Mouse (Mus musculus) liver, embryonic 15.5 days (tissue): Measurements from ENCODE around the gene Emb. TPM values are rescaled to one million over a fixed set of nuclear protein-coding genes. Genes with fewer than 3 reads are reported as not detected.

Experiments used
- ATAC-seq: fragments of 200-750 bp; cut with Nextera tagmentation; 2 replicates; pipeline ENCODE4 v1.8.0; 2017; ENCODE audit warnings: moderate number of reproducible peaks, mild to moderate bottlenecking, moderate library complexity; ENCODE audit not compliant: insufficient read depth
- H3K27ac ChIP-seq: fragments of 300-500 bp; sonication (generic); replicated peaks from 2 replicates; pipeline ENCODE4 v1.5.1; 2015; ENCODE audit warnings: mild to moderate bottlenecking, inconsistent platforms
- H3K27me3 ChIP-seq: fragments of 300-500 bp; sonication (generic); 2 replicates; pipeline ENCODE4 v1.6.1; 2015; ENCODE audit warnings: mild to moderate bottlenecking, inconsistent platforms
- H3K36me3 ChIP-seq: fragments of 300-500 bp; sonication (generic); replicated peaks from 2 replicates; pipeline ENCODE4 v1.6.1; 2015; ENCODE audit warnings: moderate library complexity, mild to moderate bottlenecking, inconsistent platforms
- H3K4me1 ChIP-seq: fragments of 300-500 bp; sonication (generic); replicated peaks from 2 replicates; pipeline ENCODE4 v1.6.1; 2015; ENCODE audit warnings: inconsistent platforms
- H3K4me2 ChIP-seq: fragments of 300-500 bp; sonication (generic); 2 replicates; pipeline ENCODE4 v1.6.1; 2015; ENCODE audit warnings: moderate library complexity, mild to moderate bottlenecking, inconsistent platforms
- H3K4me3 ChIP-seq: fragments of 300-500 bp; sonication (generic); replicated peaks from 2 replicates; pipeline ENCODE4 v1.5.1; 2015; ENCODE audit warnings: mild to moderate bottlenecking, inconsistent platforms
- H3K9ac ChIP-seq: fragments of 300-500 bp; sonication (generic); 2 replicates; pipeline ENCODE4 v1.6.1; 2015; ENCODE audit warnings: moderate library complexity, mild to moderate bottlenecking, inconsistent platforms
- H3K9me3 ChIP-seq: fragments of 300-500 bp; sonication (generic); replicated peaks from 2 replicates; pipeline ENCODE4 v1.6.1; 2016; ENCODE audit warnings: inconsistent platforms
- WGBS: fragments of 180-500 bp; shearing (Covaris S2); methylation state at CpG from one replicate; pipeline ENCODE4 v1.1.7; 2015; ENCODE audit warnings: mixed read lengths; ENCODE audit not compliant: insufficient replicate concordance; 5-methylcytosine and 5-hydroxymethylcytosine counted together
- polyA plus RNA-seq: library from polyadenylated mRNA; unstranded; fragments of >200 nt; fragmentation: Nextera tagmentation; extraction: Ambion mirVana; gene quantifications from 2 replicates; pipeline ENCODE4 v1.2.1, GENCODE M21; 2015

Gene Emb
- polyA plus RNA-seq, 1 experiment from 2014 or later = 20.4 TPM

DNA sequence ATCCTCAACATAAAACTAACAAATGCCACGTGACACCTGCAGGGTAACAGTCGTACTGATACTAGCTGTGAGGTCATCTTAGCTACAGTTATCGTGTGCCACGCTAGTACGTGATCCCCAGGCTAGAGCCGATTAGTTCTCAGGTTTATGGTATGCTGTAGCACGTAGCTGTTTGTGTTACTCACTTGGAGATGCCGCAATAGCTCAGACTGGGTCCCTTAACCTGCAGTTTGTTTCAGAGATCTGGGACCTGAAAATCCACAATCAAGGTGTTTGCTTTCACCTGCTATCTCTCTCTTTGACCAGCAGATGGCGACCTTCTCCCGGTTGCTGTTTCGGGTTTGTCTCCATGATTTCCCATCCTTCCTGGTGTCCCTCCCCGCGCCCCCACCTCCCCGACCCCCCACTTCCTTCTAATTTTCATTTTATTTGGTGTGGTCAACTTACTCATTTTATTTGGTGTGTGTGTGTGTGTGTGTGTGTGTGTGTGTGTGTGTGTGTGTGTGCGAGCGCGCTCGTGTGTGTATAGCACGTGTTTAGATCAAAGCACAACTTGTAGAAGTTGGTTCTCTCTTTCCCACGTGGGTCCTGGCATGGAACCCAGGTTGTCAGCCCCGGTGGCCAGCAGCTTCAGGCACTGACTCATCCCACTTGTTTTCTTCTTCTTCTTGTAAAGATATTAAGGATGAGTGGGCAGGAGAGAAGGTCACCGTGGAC, 5.4 kb upstream of the Emb start:
- no peaks in the 10 kb centered on the region for H3K4me1 ChIP-seq
- no peak overlapping the region for H3K27ac ChIP-seq
- WGBS = 41% methylated on average over 22 of the region's 22 CpGs
- H3K4me2 ChIP-seq = no peak overlapping the region
- no peaks in the 10 kb centered on the region for H3K36me3 ChIP-seq
- H3K4me3 ChIP-seq = no peak overlapping the region
- no peak for ATAC-seq
- no peaks in the 10 kb centered on the region for H3K9me3 ChIP-seq
- no peaks in the 10 kb centered on the region for H3K27me3 ChIP-seq
- no peak overlapping the region for H3K9ac ChIP-seq

DNA sequence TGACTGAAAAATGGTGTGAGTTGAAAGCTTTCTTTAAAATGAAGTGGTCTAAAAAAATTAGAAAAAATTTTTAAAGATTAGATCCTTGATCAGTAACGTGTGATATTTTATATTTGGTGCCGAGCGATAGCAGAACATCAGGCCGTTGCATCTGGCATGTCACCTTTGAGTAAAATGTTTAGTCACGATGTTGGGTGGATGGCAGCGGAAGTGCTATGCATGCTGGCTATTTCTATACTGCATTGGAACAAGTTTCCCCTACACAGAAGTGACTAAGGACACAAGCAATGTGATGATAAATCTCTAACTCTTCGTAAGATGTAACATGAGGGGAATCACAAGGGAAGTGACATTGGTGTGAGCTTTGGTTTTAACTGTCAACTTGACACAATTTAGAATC, 3.7 kb upstream of the Emb start:
- no peaks in the 10 kb centered on the region for H3K27me3 ChIP-seq
- ATAC-seq = no peak
- no peaks in the 10 kb centered on the region for H3K9me3 ChIP-seq
- no peak overlapping the region for H3K4me3 ChIP-seq
- H3K4me2 ChIP-seq = no peak overlapping the region
- no peak overlapping the region for H3K27ac ChIP-seq
- no peak overlapping the region for H3K9ac ChIP-seq
- WGBS = 68% methylated on average over 7 of the region's 7 CpGs
- no peaks in the 10 kb centered on the region for H3K4me1 ChIP-seq
- no peaks in the 10 kb centered on the region for H3K36me3 ChIP-seq

DNA sequence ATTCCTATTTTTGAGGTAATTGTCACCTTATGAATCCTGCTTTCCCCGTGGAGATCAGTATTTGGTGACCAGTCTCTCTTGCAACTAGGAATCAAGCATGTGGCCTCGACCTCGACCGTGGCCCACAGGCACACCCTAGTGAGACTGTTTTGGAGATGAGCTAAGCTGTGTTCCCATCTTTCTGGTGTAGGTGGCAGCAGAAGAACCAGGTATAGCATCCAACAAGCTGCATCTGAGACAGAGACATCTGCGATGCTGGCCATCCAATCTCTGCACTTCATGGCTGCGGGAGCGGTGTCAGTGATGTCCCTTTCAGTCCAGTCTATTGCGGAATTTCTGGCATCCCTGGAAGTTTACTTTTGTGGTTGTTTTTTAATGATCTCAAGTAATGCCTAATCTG, 2.3 kb upstream of the Emb start:
- 67% methylated on average over 8 of the region's 8 CpGs for WGBS
- ATAC-seq = no peak

DNA sequence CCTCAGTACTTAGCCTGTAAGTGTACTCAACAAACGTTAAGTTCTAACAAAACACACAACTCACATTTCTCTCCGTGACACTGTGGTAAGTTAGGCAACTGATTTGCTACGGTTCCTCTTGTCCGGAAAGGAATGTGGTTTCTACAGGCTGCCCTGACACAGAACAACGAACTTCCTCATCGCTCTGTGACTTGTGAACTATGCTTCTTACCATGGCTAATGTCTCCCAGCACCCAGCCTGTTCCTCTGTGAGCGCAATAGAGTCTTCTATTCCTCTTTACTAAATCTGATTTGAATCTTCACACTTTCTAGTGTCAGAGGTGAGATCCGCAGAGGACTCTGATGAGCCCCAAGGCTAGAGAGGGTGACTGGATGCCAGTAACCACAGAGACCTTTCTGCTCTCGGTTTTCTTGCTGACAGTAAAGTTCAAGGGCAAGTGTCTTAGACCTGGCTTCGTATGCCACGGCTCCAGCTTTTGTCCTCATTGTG, 3.1 kb downstream of the Emb start:
- Histone ChIP-seq H3K4me1 (no peaks in the 10 kb centered on the region), H3K36me3 (no peaks in the 10 kb centered on the region), H3K4me3 (no peak overlapping the region), H3K9me3 (no peaks in the 10 kb centered on the region), H3K27me3 (no peaks in the 10 kb centered on the region), H3K27ac (no peak overlapping the region), H3K4me2 (no peak overlapping the region; the same call in 1 of the 2 replicates), H3K9ac (no peak overlapping the region)
- ATAC-seq = peak; percentile 25; the same call in 1 of the 2 replicates
- 10% methylated on average over 11 of the region's 11 CpGs for WGBS

More for the DNA sequence above, 2.3 kb upstream of the Emb start:
- Histone ChIP-seq H3K9ac (no peak overlapping the region), H3K9me3 (no peaks in the 10 kb centered on the region), H3K4me1 (no peaks in the 10 kb centered on the region), H3K27ac (no peak overlapping the region), H3K4me3 (no peak overlapping the region), H3K36me3 (no peaks in the 10 kb centered on the region), H3K27me3 (no peaks in the 10 kb centered on the region), H3K4me2 (no peak overlapping the region)

DNA sequence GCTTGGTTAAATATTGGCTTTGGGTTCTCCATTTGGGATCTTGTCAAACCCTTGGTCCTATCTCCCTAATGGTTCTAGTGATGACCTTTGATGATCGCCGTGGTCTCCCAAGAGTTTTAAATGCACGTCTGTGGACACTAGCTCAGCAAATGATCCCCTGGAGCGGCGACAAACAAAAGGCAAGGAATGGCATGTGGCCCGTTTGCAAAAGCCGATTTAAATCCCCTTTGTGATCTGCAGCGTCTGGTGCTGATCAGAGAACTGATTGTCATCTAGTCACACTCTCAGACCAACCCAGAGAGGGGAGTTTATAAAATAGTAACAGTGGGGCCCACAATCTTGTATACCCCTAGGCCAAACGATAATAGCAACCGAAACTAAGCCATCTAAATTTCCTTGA, 7.1 kb downstream of the Emb start:
- H3K4me1 ChIP-seq = peaks cover 4% of the 10 kb centered on the region; the same call in 1 of the 2 replicates
- WGBS = 40% methylated on average over 10 of the region's 10 CpGs
- no peak for ATAC-seq

DNA sequence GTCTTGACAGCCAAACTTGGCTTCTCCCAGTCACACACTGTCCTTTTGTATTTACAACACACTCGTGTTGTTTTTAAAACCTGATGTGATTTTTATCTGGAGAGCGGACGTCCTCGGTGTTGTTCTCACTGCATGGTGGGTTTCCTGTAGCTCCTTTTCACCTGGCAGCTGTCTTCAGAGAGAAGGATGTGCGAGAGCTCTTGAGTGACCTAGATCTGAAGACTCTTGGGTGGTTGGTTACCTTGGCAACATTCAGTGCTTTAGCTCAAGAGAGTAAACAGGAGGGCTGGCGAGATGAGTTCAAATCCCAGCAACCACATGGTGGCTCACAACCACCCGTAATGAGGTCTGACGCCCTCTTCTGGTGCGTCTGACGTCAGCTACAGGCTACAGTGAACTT, 7.8 kb downstream of the Emb start:
- Histone ChIP-seq H3K27me3 (peaks cover 25% of the 10 kb centered on the region), H3K36me3 (no peaks in the 10 kb centered on the region), H3K27ac (no peak overlapping the region), H3K9me3 (no peaks in the 10 kb centered on the region), H3K4me1 (peaks cover 7% of the 10 kb centered on the region; the same call in 1 of the 2 replicates), H3K9ac (no peak overlapping the region), H3K4me2 (no peak overlapping the region), H3K4me3 (no peak overlapping the region)
- 29% methylated on average over 10 of the region's 10 CpGs for WGBS
- ATAC-seq = no peak

More for the DNA sequence above, 7.1 kb downstream of the Emb start:
- Histone ChIP-seq H3K9me3 (no peaks in the 10 kb centered on the region), H3K4me2 (no peak overlapping the region), H3K27me3 (peaks cover 18% of the 10 kb centered on the region), H3K36me3 (no peaks in the 10 kb centered on the region), H3K4me3 (no peak overlapping the region), H3K9ac (no peak overlapping the region), H3K27ac (no peak overlapping the region)

DNA sequence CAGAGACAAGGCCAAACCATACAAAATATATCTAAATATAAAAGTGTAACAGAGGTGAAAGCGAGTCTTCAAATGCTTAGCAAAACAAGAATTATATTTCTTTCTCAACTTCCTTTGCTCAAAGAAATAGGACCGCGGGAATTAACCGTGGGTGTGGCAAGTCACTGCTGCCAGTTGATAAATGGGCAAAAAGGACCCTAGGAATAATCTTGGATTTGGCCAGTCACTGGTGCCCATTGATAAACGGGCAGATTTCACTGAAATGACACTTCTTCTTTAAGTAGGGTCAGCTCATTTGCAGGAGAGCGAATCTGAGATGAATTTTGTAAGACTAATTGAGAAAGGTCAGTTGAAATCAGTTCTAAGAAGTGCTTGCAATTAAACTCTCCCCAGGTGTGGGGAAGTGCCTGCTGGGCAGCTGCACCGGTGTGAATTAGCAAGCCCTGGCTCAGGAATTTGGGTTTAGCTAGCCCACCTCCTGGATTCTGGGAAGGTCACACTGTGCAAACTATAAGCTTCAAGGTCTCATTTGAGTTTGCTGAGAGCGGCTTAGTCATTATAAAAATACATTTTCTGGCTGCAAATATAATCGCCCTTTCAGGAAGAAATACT, 8.5 kb downstream of the Emb start:
- no peak overlapping the region for H3K27ac ChIP-seq
- peaks cover 32% of the 10 kb centered on the region for H3K27me3 ChIP-seq
- H3K9ac ChIP-seq = no peak overlapping the region
- no peak overlapping the region for H3K4me3 ChIP-seq
- ATAC-seq = no peak
- WGBS = 28% methylated on average over 9 of the region's 9 CpGs
- H3K9me3 ChIP-seq = no peaks in the 10 kb centered on the region
- H3K4me2 ChIP-seq = no peak overlapping the region
- H3K4me1 ChIP-seq = peaks cover 8% of the 10 kb centered on the region; the same call in 1 of the 2 replicates
- no peaks in the 10 kb centered on the region for H3K36me3 ChIP-seq

DNA sequence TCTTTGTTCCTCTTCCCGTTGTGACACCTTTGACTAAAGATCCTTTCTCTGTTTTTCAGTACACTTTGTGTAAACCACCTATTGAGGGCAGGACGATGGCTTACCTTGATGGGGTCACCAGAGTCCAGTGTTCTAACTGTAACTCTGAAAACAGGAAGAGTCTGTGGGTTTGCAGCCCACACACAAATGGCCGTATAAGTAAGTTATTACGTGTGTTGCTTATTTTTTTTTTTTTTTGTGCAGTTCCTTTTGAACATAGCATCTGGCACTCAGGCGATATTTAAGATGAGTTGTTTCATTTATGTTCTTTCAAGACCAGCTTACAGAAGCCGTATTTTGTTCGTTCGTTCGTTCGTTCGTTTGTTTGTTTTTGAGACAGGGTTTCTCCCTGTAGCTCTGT, 9.3 kb downstream of the Emb start:
- no peak for ATAC-seq
- Histone ChIP-seq H3K4me2 (no peak overlapping the region), H3K36me3 (no peaks in the 10 kb centered on the region), H3K4me3 (no peak overlapping the region), H3K4me1 (peaks cover 8% of the 10 kb centered on the region; the same call in 1 of the 2 replicates), H3K9me3 (no peaks in the 10 kb centered on the region), H3K27me3 (peaks cover 40% of the 10 kb centered on the region), H3K27ac (no peak overlapping the region), H3K9ac (no peak overlapping the region)
- 40% methylated on average over 11 of the region's 11 CpGs for WGBS

DNA sequence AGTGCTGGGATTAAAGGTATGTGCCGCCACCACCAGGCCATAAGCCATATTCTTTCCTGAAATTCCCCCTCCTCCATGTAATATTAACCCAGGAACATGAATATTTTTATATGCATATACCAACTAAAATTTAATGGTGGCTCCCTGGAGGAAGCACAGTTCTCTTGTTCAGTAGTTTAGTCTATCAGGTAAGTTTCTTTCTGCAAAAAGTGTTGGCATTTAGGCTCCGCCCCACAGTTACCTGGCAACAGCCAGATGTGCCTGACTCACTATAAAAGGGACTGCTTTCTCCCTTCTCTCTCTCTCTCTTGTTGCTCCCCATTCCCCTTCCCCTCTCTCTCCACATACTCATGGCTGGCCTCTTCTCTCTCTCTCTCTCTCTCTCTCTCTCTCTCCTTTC, 9.8 kb downstream of the Emb start:
- no peak for ATAC-seq
- no peaks in the 10 kb centered on the region for H3K9me3 ChIP-seq
- no peak overlapping the region for H3K9ac ChIP-seq
- H3K4me3 ChIP-seq = no peak overlapping the region
- peaks cover 40% of the 10 kb centered on the region for H3K27me3 ChIP-seq
- H3K4me1 ChIP-seq = peaks cover 8% of the 10 kb centered on the region; the same call in 1 of the 2 replicates
- WGBS = 56% methylated on average over 2 of the region's 2 CpGs
- H3K36me3 ChIP-seq = no peaks in the 10 kb centered on the region
- H3K4me2 ChIP-seq = no peak overlapping the region
- no peak overlapping the region for H3K27ac ChIP-seq

DNA sequence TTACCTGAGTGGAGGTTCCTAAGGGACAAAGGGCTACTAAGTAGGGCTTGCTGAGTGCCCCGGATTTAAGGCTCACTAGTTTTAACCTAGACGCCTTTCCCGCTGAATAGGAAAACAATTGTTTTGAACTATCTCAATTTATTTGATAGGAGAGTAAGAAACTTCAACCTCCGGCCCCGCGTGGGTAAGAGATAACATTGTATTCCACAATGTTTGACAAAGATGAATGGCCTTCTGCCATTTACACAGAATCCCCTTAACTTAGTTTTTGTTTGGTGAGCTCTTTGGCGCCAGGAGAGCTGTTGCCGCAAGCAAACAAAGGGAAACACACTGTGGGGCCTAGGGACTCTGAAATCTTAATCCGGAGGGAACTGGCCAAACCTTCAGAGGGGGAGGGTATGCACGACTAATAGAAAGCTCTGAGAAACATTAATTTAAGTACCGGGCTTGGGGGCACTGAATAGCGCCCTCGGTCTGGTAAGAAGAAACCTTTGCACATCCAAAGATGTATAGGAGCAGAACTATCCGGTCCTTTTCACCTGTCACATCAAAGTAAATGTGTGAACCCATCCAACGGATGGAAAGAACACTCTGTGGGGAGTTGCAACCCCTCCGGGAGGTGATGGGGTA, 11.7 kb downstream of the Emb start:
- peak; percentile 19; the same call in 1 of the 2 replicates for ATAC-seq
- 15% methylated on average over 16 of the region's 16 CpGs for WGBS

More for the DNA sequence above, 11.7 kb downstream of the Emb start:
- Histone ChIP-seq H3K9ac (no peak overlapping the region), H3K4me2 (peak overlapping the region; percentile 61), H3K4me1 (peaks cover 8% of the 10 kb centered on the region; the same call in 1 of the 2 replicates), H3K36me3 (no peaks in the 10 kb centered on the region), H3K27ac (no peak overlapping the region), H3K27me3 (peaks cover 40% of the 10 kb centered on the region), H3K4me3 (peak overlapping the region; percentile 56), H3K9me3 (no peaks in the 10 kb centered on the region)
